Mouse (Mus musculus) stomach, postnatal 0 days (tissue): ENCODE measurements at regions not wholly inside any gene's neighbourhood (a gene's known extent, or its start where the extent isn't known, plus 50 kb on each side); places are given as distances from the start of the nearest gene placed in this dataset.

Source experiments
- CTCF ChIP-seq: IDR thresholded peaks from 2 replicates; pipeline ENCODE4 v1.5.1; 2016; ENCODE audit warnings: antibody characterized with exemption, low read depth, mild to moderate bottlenecking, moderate library complexity
- EP300 ChIP-seq: optimal IDR thresholded peaks from 2 replicates; pipeline ENCODE3; 2016; ENCODE audit warnings: antibody characterized with exemption

DNA sequence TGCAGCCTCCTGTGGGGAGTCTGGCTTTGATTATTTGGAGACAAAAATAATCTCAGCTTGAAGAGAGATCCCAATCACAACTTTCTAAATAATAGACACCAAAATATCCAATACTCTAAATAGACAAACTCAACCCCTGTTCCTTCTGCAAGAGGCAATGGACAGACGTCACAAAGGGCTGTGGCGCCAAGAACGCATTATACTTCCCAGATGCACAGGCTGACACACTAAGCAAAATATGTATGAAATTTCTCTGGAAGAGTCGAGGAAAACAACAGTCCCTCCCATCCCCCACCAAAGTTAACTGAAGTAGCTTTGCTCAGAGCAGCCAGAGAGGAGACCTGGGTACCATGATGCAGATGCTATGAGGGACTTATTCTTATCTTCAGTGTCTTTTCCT lies 229.9 kb downstream of the Map2k4 start:
- TF ChIP-seq EP300: no peak
- no peak for TF ChIP-seq CTCF
